Mouse (Mus musculus) midbrain, embryonic 12.5 days (tissue): ENCODE measurements around the gene Ankrd13d. TPM values are rescaled to one million over a fixed set of nuclear protein-coding genes. Genes with fewer than 3 reads are reported as not detected.
A peak's percentile ranks its signal among the peaks of the same experiment; 100 is the strongest.

Experiments used
- ATAC-seq: fragments of 200-750 bp; cut with Nextera tagmentation; 2 replicates; pipeline ENCODE4 v1.8.0; 2017; ENCODE audit warnings: low read depth, moderate TSS enrichment, moderate library complexity; ENCODE audit not compliant: low FRiP score
- H3K27ac ChIP-seq: fragments of 300-500 bp; sonication (generic); replicated peaks from 2 replicates; pipeline ENCODE4 v1.5.1; 2016; ENCODE audit warnings: mild to moderate bottlenecking
- H3K27me3 ChIP-seq: fragments of 300-500 bp; sonication (generic); 2 replicates; pipeline ENCODE4 v1.6.1; 2016; ENCODE audit warnings: mild to moderate bottlenecking
- H3K36me3 ChIP-seq: fragments of 300-500 bp; sonication (generic); 2 replicates; pipeline ENCODE4 v1.6.1; 2016
- H3K4me1 ChIP-seq: fragments of 300-500 bp; sonication (generic); 2 replicates; pipeline ENCODE4 v1.6.1; 2016
- H3K4me2 ChIP-seq: fragments of 300-500 bp; sonication (generic); replicated peaks from 2 replicates; pipeline ENCODE4 v1.6.1; 2016; ENCODE audit warnings: mild to moderate bottlenecking, moderate library complexity
- H3K4me3 ChIP-seq: fragments of 300-500 bp; sonication (generic); 2 replicates; pipeline ENCODE4 v1.5.1; 2016; ENCODE audit warnings: mild to moderate bottlenecking
- H3K9ac ChIP-seq: fragments of 300-500 bp; sonication (generic); replicated peaks from 2 replicates; pipeline ENCODE4 v1.6.1; 2016; ENCODE audit warnings: mild to moderate bottlenecking, moderate library complexity
- H3K9me3 ChIP-seq: fragments of 300-500 bp; sonication (generic); 2 replicates; pipeline ENCODE4 v1.6.1; 2016; ENCODE audit warnings: mild to moderate bottlenecking
- WGBS: fragments of 180-500 bp; shearing (Covaris S2); methylation state at CpG from one replicate; pipeline ENCODE4 v1.1.7; 2016; 5-methylcytosine and 5-hydroxymethylcytosine counted together
- polyA plus RNA-seq: library from polyadenylated mRNA; unstranded; fragments of >200 nt; fragmentation: Nextera tagmentation; extraction: Ambion mirVana; gene quantifications from 2 replicates; pipeline ENCODE4 v1.2.1, GENCODE M21; 2016

Gene Ankrd13d
- polyA plus RNA-seq, 1 experiment from 2014 or later, result 18.9 TPM

GRCm38 (mm10) chr19:4299574-4300270, 16.8 kb upstream of the Ankrd13d start:
- Histone ChIP-seq H3K4me1 (peaks cover 38% of the 10 kb centered on the region), H3K36me3 (no peaks in the 10 kb centered on the region), H3K9me3 (no peaks in the 10 kb centered on the region), H3K9ac (no peak overlapping the region), H3K4me2 (no peak overlapping the region), H3K27me3 (no peaks in the 10 kb centered on the region), H3K27ac (no peak overlapping the region), H3K4me3 (no peak overlapping the region)
- 81% methylated on average over 6 of the region's 6 CpGs for WGBS
- ATAC-seq, result no peak

- ATAC-seq, result no peak
- no peaks in the 10 kb centered on the region for H3K9me3 ChIP-seq
- no peak overlapping the region for H3K9ac ChIP-seq
- no peaks in the 10 kb centered on the region for H3K27me3 ChIP-seq
- no peak overlapping the region for H3K4me2 ChIP-seq
- 88% methylated on average over 7 of the region's 7 CpGs for WGBS
- H3K4me3 ChIP-seq, result no peak overlapping the region
- H3K27ac ChIP-seq, result no peak overlapping the region
- H3K4me1 ChIP-seq, result peaks cover 32% of the 10 kb centered on the region
- peaks cover 3% of the 10 kb centered on the region; the same call in 1 of the 2 replicates for H3K36me3 ChIP-seq
These were observed 16.2 kb upstream of the Ankrd13d start for GRCm38 (mm10) chr19:4299126-4299525.

- Histone ChIP-seq H3K4me2 (no peak overlapping the region), H3K9me3 (no peaks in the 10 kb centered on the region), H3K9ac (no peak overlapping the region), H3K4me1 (peaks cover 26% of the 10 kb centered on the region), H3K27me3 (no peaks in the 10 kb centered on the region), H3K4me3 (no peak overlapping the region), H3K36me3 (peaks cover 5% of the 10 kb centered on the region; the same call in 1 of the 2 replicates), H3K27ac (no peak overlapping the region)
- WGBS, result 92% methylated on average over 17 of the region's 17 CpGs
- ATAC-seq, result no peak
These were observed 15.6 kb upstream of the Ankrd13d start for GRCm38 (mm10) chr19:4298322-4299121.

GRCm38 (mm10) chr19:4297851-4298250, 14.9 kb upstream of the Ankrd13d start:
- no peak overlapping the region for H3K27ac ChIP-seq
- ATAC-seq, result no peak
- H3K9ac ChIP-seq, result no peak overlapping the region
- no peak overlapping the region for H3K4me2 ChIP-seq
- H3K9me3 ChIP-seq, result no peaks in the 10 kb centered on the region
- no peak overlapping the region for H3K4me3 ChIP-seq
- H3K27me3 ChIP-seq, result no peaks in the 10 kb centered on the region
- H3K36me3 ChIP-seq, result peaks cover 10% of the 10 kb centered on the region; the same call in 1 of the 2 replicates
- H3K4me1 ChIP-seq, result peaks cover 19% of the 10 kb centered on the region
- 91% methylated on average over 5 of the region's 5 CpGs for WGBS

- no peak for ATAC-seq
- no peak overlapping the region for H3K9ac ChIP-seq
- H3K27me3 ChIP-seq, result no peaks in the 10 kb centered on the region
- H3K36me3 ChIP-seq, result peaks cover 22% of the 10 kb centered on the region
- no peak overlapping the region for H3K4me3 ChIP-seq
- no peak overlapping the region for H3K4me2 ChIP-seq
- peaks cover 7% of the 10 kb centered on the region for H3K4me1 ChIP-seq
- 85% methylated on average over 2 of the region's 2 CpGs for WGBS
- no peak overlapping the region for H3K27ac ChIP-seq
- no peaks in the 10 kb centered on the region for H3K9me3 ChIP-seq
These were observed 13.7 kb upstream of the Ankrd13d start for GRCm38 (mm10) chr19:4296611-4297010.

- Histone ChIP-seq H3K4me2 (no peak overlapping the region), H3K4me1 (no peaks in the 10 kb centered on the region), H3K9me3 (no peaks in the 10 kb centered on the region), H3K36me3 (peaks cover 34% of the 10 kb centered on the region), H3K27me3 (no peaks in the 10 kb centered on the region), H3K27ac (no peak overlapping the region), H3K4me3 (no peak overlapping the region), H3K9ac (no peak overlapping the region)
- no peak for ATAC-seq
- 89% methylated on average over 4 of the region's 4 CpGs for WGBS
These were observed 12.5 kb upstream of the Ankrd13d start for GRCm38 (mm10) chr19:4295391-4295790.

GRCm38 (mm10) chr19:4294381-4295097, 11.6 kb upstream of the Ankrd13d start:
- Histone ChIP-seq H3K4me2 (no peak overlapping the region), H3K36me3 (peaks cover 43% of the 10 kb centered on the region), H3K27me3 (no peaks in the 10 kb centered on the region), H3K4me1 (no peaks in the 10 kb centered on the region), H3K27ac (no peak overlapping the region), H3K9me3 (no peaks in the 10 kb centered on the region), H3K4me3 (no peak overlapping the region), H3K9ac (no peak overlapping the region)
- 78% methylated on average over 14 of the region's 14 CpGs for WGBS
- no peak for ATAC-seq

- no peak for ATAC-seq
- Histone ChIP-seq H3K4me3 (no peak overlapping the region), H3K36me3 (peaks cover 77% of the 10 kb centered on the region), H3K27me3 (no peaks in the 10 kb centered on the region), H3K9me3 (no peaks in the 10 kb centered on the region), H3K4me2 (no peak overlapping the region), H3K4me1 (no peaks in the 10 kb centered on the region), H3K9ac (no peak overlapping the region; the same call in 1 of the 2 replicates), H3K27ac (no peak overlapping the region)
- WGBS, result 92% methylated on average over 11 of the region's 11 CpGs
These were observed 8.2 kb upstream of the Ankrd13d start for GRCm38 (mm10) chr19:4291161-4291560.

GRCm38 (mm10) chr19:4290749-4291148, 7.8 kb upstream of the Ankrd13d start:
- Histone ChIP-seq H3K9ac (no peak overlapping the region), H3K4me2 (no peak overlapping the region), H3K4me3 (no peak overlapping the region), H3K36me3 (peaks cover 81% of the 10 kb centered on the region), H3K27ac (no peak overlapping the region), H3K9me3 (no peaks in the 10 kb centered on the region), H3K27me3 (no peaks in the 10 kb centered on the region), H3K4me1 (no peaks in the 10 kb centered on the region)
- 80% methylated on average over 15 of the region's 15 CpGs for WGBS
- ATAC-seq, result no peak

GRCm38 (mm10) chr19:4283653-4284052, 716 bp upstream of the Ankrd13d start:
- Histone ChIP-seq H3K4me1 (peaks cover 15% of the 10 kb centered on the region), H3K4me2 (peak overlapping the region; percentile 78), H3K9ac (peak overlapping the region; percentile 71; the same call in 1 of the 2 replicates), H3K36me3 (peaks cover 49% of the 10 kb centered on the region), H3K4me3 (peak overlapping the region; percentile 70), H3K27me3 (peaks cover 18% of the 10 kb centered on the region; the same call in 1 of the 2 replicates), H3K27ac (0 out of 2 replicates have a peak overlapping the region, but pooled peaks have one; percentile 20), H3K9me3 (no peaks in the 10 kb centered on the region)
- 54% methylated on average over 7 of the region's 7 CpGs for WGBS
- no peak for ATAC-seq

- H3K4me3 ChIP-seq, result no peak overlapping the region
- 93% methylated on average over 9 of the region's 9 CpGs for WGBS
- H3K9me3 ChIP-seq, result 0 out of 2 replicates have a peak, but pooled peaks cover 6% of the 10 kb centered on the region
- no peak for ATAC-seq
- H3K27ac ChIP-seq, result no peak overlapping the region
- no peak overlapping the region for H3K9ac ChIP-seq
- peaks cover 17% of the 10 kb centered on the region for H3K36me3 ChIP-seq
- peaks cover 18% of the 10 kb centered on the region; the same call in 1 of the 2 replicates for H3K27me3 ChIP-seq
- no peak overlapping the region for H3K4me2 ChIP-seq
- H3K4me1 ChIP-seq, result peaks cover 15% of the 10 kb centered on the region
These were observed 2.5 kb downstream of the Ankrd13d start for GRCm38 (mm10) chr19:4280425-4280824.
